Mouse (Mus musculus) urinary bladder, postnatal 4 days (tissue): ENCODE data around the gene Fam129b.
A peak's percentile ranks its signal among the peaks of the same experiment; 100 is the strongest.

Experiments used
- DNase-seq, 2 experiments: peaks; one replicate each; pipeline ENCODE4 v3.0.0; 2021 to 2022; ENCODE audit warnings: low spot score in 2 of 2

Gene Fam129b

GRCm38 (mm10) chr2:32923551-32924250 is 47.8 kb downstream of the Fam129b start:
- DNase-seq, result no peak

- no peak for DNase-seq
Measured at GRCm38 (mm10) chr2:32924306-32924844, 48.5 kb downstream of the Fam129b start.

- no peak for DNase-seq
Measured at GRCm38 (mm10) chr2:32926330-32927075, 50.6 kb downstream of the Fam129b start.

- no peak for DNase-seq
Measured at GRCm38 (mm10) chr2:32927624-32928234, 51.8 kb downstream of the Fam129b start.

GRCm38 (mm10) chr2:32928235-32928946 is 52.5 kb downstream of the Fam129b start:
- DNase-seq, result peak; percentile 70 to 77

GRCm38 (mm10) chr2:32928947-32929829 is 53.3 kb downstream of the Fam129b start:
- no peak for DNase-seq

- no peak for DNase-seq
Measured at GRCm38 (mm10) chr2:32931730-32932129, 55.8 kb downstream of the Fam129b start.

- no peak for DNase-seq
Measured at GRCm38 (mm10) chr2:32938741-32939140, 62.8 kb downstream of the Fam129b start.

GRCm38 (mm10) chr2:32939418-32939817 is 63.5 kb downstream of the Fam129b start:
- DNase-seq, result no peak

GRCm38 (mm10) chr2:32940483-32940882 is 64.6 kb downstream of the Fam129b start:
- DNase-seq, result no peak

- no peak for DNase-seq
Measured at GRCm38 (mm10) chr2:32947454-32947853, 71.5 kb downstream of the Fam129b start.

GRCm38 (mm10) chr2:32954581-32954980 is 78.7 kb downstream of the Fam129b start:
- DNase-seq, result no peak

GRCm38 (mm10) chr2:32957344-32957743 is 81.4 kb downstream of the Fam129b start:
- DNase-seq, result no peak

- DNase-seq, result no peak
Measured at GRCm38 (mm10) chr2:32960273-32960672, 84.4 kb downstream of the Fam129b start.

- DNase-seq, result peak; percentile 92 to 95
Measured at GRCm38 (mm10) chr2:32961192-32961995, 85.5 kb downstream of the Fam129b start, which contains the start of the genes Rpl12 and Lrsam1. Gene Rpl12, plus strand, starts transcription at chr2:32961559. Gene Lrsam1, minus strand, starts transcription at chr2:32961614.

GRCm38 (mm10) chr2:32962062-32962874 is 86.4 kb downstream of the Fam129b start:
- DNase-seq, result peak in 1 of 2 experiments; percentile 38

GRCm38 (mm10) chr2:32962875-32963220 is 86.9 kb downstream of the Fam129b start:
- DNase-seq, result no peak

- no peak for DNase-seq
Measured at GRCm38 (mm10) chr2:32963544-32963943, 87.6 kb downstream of the Fam129b start.

GRCm38 (mm10) chr2:32963981-32964380 is 88.1 kb downstream of the Fam129b start:
- DNase-seq, result no peak
